Mouse (Mus musculus) limb, embryonic 13.5 days (tissue): ENCODE data around the gene Flt3. TPM values are rescaled to one million over a fixed set of nuclear protein-coding genes. Genes with fewer than 3 reads are reported as not detected.

Experiments
- ATAC-seq: fragments of 200-750 bp; cut with Nextera tagmentation; 2 replicates; pipeline ENCODE4 v1.8.0; 2017; ENCODE audit warnings: low read depth, moderate number of reproducible peaks, moderate TSS enrichment; ENCODE audit not compliant: low FRiP score
- H3K27ac ChIP-seq: fragments of 300-500 bp; sonication (generic); 2 replicates; pipeline ENCODE4 v1.5.1; 2015; ENCODE audit warnings: inconsistent platforms, mild to moderate bottlenecking, moderate library complexity
- H3K27me3 ChIP-seq: fragments of 300-500 bp; sonication (generic); 2 replicates; pipeline ENCODE4 v1.6.1; 2015; ENCODE audit warnings: mild to moderate bottlenecking, inconsistent platforms
- H3K36me3 ChIP-seq: fragments of 300-500 bp; sonication (generic); 2 replicates; pipeline ENCODE4 v1.6.1; 2015; ENCODE audit warnings: inconsistent platforms, mild to moderate bottlenecking, moderate library complexity
- H3K4me1 ChIP-seq: fragments of 300-500 bp; sonication (generic); 2 replicates; pipeline ENCODE4 v1.6.1; 2015; ENCODE audit warnings: inconsistent platforms
- H3K4me2 ChIP-seq: fragments of 300-500 bp; sonication (generic); replicated peaks from 2 replicates; pipeline ENCODE4 v1.6.1; 2015; ENCODE audit warnings: inconsistent platforms, mild to moderate bottlenecking, moderate library complexity
- H3K4me3 ChIP-seq: fragments of 300-500 bp; sonication (generic); 2 replicates; pipeline ENCODE4 v1.5.1; 2015; ENCODE audit warnings: moderate library complexity, mild to moderate bottlenecking, inconsistent platforms
- H3K9ac ChIP-seq: fragments of 300-500 bp; sonication (generic); 2 replicates; pipeline ENCODE4 v1.6.1; 2015; ENCODE audit warnings: mild to moderate bottlenecking, inconsistent platforms
- H3K9me3 ChIP-seq: fragments of 300-500 bp; sonication (generic); 2 replicates; pipeline ENCODE4 v1.6.1; 2016; ENCODE audit warnings: inconsistent platforms
- WGBS: fragments of 180-500 bp; shearing (Covaris S2); methylation state at CpG from one replicate; pipeline ENCODE4 v1.1.7; 2015; 5-methylcytosine and 5-hydroxymethylcytosine counted together
- polyA plus RNA-seq: library from polyadenylated mRNA; unstranded; fragments of >200 nt; fragmentation: Nextera tagmentation; extraction: Ambion mirVana; gene quantifications from 2 replicates; pipeline ENCODE4 v1.2.1, GENCODE M21; 2015

The Flt3 gene
- polyA plus RNA-seq, 1 experiment from 2014 or later, result 0.17 TPM

- no peak overlapping the region for H3K9ac ChIP-seq
Measured at GRCm38 (mm10) chr5:147432927-147433326, 32.6 kb upstream of the Flt3 start.

GRCm38 (mm10) chr5:147430936-147431839 lies 30.9 kb upstream of the Flt3 start:
- Histone ChIP-seq H3K4me2 (peak overlapping the region; percentile 81), H3K4me1 (peaks cover 42% of the 10 kb centered on the region), H3K4me3 (peak overlapping the region; percentile 99), H3K9ac (peak overlapping the region; percentile 98), H3K36me3 (0 out of 2 replicates have a peak, but pooled peaks cover 3% of the 10 kb centered on the region), H3K27me3 (no peaks in the 10 kb centered on the region), H3K27ac (peak overlapping the region; percentile 98), H3K9me3 (no peaks in the 10 kb centered on the region)
- WGBS, result under 1% methylated on average over 44 of the region's 68 CpGs
- ATAC-seq, result peak; percentile 65

More at GRCm38 (mm10) chr5:147432927-147433326, 32.6 kb upstream of the Flt3 start:
- Histone ChIP-seq H3K4me2 (no peak overlapping the region), H3K27me3 (no peaks in the 10 kb centered on the region), H3K4me1 (peaks cover 43% of the 10 kb centered on the region), H3K4me3 (no peak overlapping the region), H3K27ac (no peak overlapping the region), H3K36me3 (0 out of 2 replicates have a peak, but pooled peaks cover 3% of the 10 kb centered on the region), H3K9me3 (no peaks in the 10 kb centered on the region)
- WGBS, result 89% methylated on average over 8 of the region's 8 CpGs
- ATAC-seq, result no peak

- ATAC-seq, result peak; percentile 84
- Histone ChIP-seq H3K9ac (peak overlapping the region; percentile 98), H3K36me3 (0 out of 2 replicates have a peak, but pooled peaks cover 3% of the 10 kb centered on the region), H3K4me2 (peak overlapping the region; percentile 81), H3K4me1 (peaks cover 37% of the 10 kb centered on the region), H3K4me3 (peak overlapping the region; percentile 99), H3K9me3 (no peaks in the 10 kb centered on the region), H3K27ac (peak overlapping the region; percentile 98), H3K27me3 (no peaks in the 10 kb centered on the region)
- WGBS, result 2% methylated on average over 31 of the region's 91 CpGs
Measured at GRCm38 (mm10) chr5:147430361-147430935, 30.2 kb upstream of the Flt3 start.

GRCm38 (mm10) chr5:147429535-147430305 lies 29.4 kb upstream of the Flt3 start, which contains the start of gene Pan3:
Pan3 (plus strand) TSS chr5:147430161.
- ATAC-seq, result peak; percentile 86
- H3K4me1 ChIP-seq, result peaks cover 30% of the 10 kb centered on the region
- H3K36me3 ChIP-seq, result 0 out of 2 replicates have a peak, but pooled peaks cover 3% of the 10 kb centered on the region
- H3K9me3 ChIP-seq, result no peaks in the 10 kb centered on the region
- under 1% methylated on average over 42 of the region's 51 CpGs for WGBS
- peak within 1 kb of the TSS; percentile 99 for H3K4me3 ChIP-seq
- H3K9ac ChIP-seq, result peak within 1 kb of the TSS; percentile 98
- H3K4me2 ChIP-seq, result peak within 1 kb of the TSS; percentile 81
- H3K27ac ChIP-seq, result peak within 1 kb of the TSS; percentile 98
- no peaks in the 10 kb centered on the region for H3K27me3 ChIP-seq

- H3K27ac ChIP-seq, result no peak overlapping the region
- WGBS, result 81% methylated on average over 4 of the region's 4 CpGs
- no peak overlapping the region for H3K4me3 ChIP-seq
- no peaks in the 10 kb centered on the region for H3K36me3 ChIP-seq
- H3K9ac ChIP-seq, result no peak overlapping the region
- no peaks in the 10 kb centered on the region for H3K27me3 ChIP-seq
- H3K4me1 ChIP-seq, result peaks cover 10% of the 10 kb centered on the region
- no peak for ATAC-seq
- no peaks in the 10 kb centered on the region for H3K9me3 ChIP-seq
- no peak overlapping the region for H3K4me2 ChIP-seq
Measured at GRCm38 (mm10) chr5:147426048-147426805, 25.9 kb upstream of the Flt3 start.

- no peak overlapping the region for H3K9ac ChIP-seq
- no peaks in the 10 kb centered on the region for H3K27me3 ChIP-seq
- H3K4me3 ChIP-seq, result no peak overlapping the region
- H3K4me1 ChIP-seq, result peaks cover under 1% of the 10 kb centered on the region
- WGBS, result 48% methylated on average over 6 of the region's 6 CpGs
- no peak overlapping the region for H3K27ac ChIP-seq
- no peak for ATAC-seq
- H3K9me3 ChIP-seq, result no peaks in the 10 kb centered on the region
- no peak overlapping the region for H3K4me2 ChIP-seq
- no peaks in the 10 kb centered on the region for H3K36me3 ChIP-seq
Measured at GRCm38 (mm10) chr5:147423612-147424011, 23.3 kb upstream of the Flt3 start.

GRCm38 (mm10) chr5:147418394-147419121 lies 18.3 kb upstream of the Flt3 start:
- Histone ChIP-seq H3K36me3 (no peaks in the 10 kb centered on the region), H3K9ac (no peak overlapping the region), H3K4me1 (no peaks in the 10 kb centered on the region), H3K9me3 (no peaks in the 10 kb centered on the region), H3K27me3 (no peaks in the 10 kb centered on the region), H3K4me2 (peak overlapping the region; percentile 21; the same call in 1 of the 2 replicates), H3K27ac (no peak overlapping the region), H3K4me3 (no peak overlapping the region)
- no peak for ATAC-seq
- WGBS, result 44% methylated on average over 10 of the region's 10 CpGs

- WGBS, result 91% methylated on average over 1 of the region's 1 CpGs
- Histone ChIP-seq H3K9ac (no peak overlapping the region), H3K4me3 (no peak overlapping the region), H3K4me1 (no peaks in the 10 kb centered on the region), H3K27ac (no peak overlapping the region), H3K9me3 (no peaks in the 10 kb centered on the region), H3K27me3 (no peaks in the 10 kb centered on the region), H3K4me2 (no peak overlapping the region), H3K36me3 (no peaks in the 10 kb centered on the region)
- ATAC-seq, result no peak
Measured at GRCm38 (mm10) chr5:147417986-147418385, 17.7 kb upstream of the Flt3 start.

GRCm38 (mm10) chr5:147410585-147410984 lies 10.3 kb upstream of the Flt3 start:
- Histone ChIP-seq H3K4me1 (no peaks in the 10 kb centered on the region), H3K27ac (no peak overlapping the region), H3K36me3 (no peaks in the 10 kb centered on the region), H3K4me2 (no peak overlapping the region), H3K4me3 (no peak overlapping the region), H3K9ac (no peak overlapping the region), H3K9me3 (no peaks in the 10 kb centered on the region), H3K27me3 (no peaks in the 10 kb centered on the region)
- no peak for ATAC-seq
- WGBS, result 83% methylated on average over 6 of the region's 6 CpGs

GRCm38 (mm10) chr5:147408731-147409130 lies 8.4 kb upstream of the Flt3 start:
- H3K27ac ChIP-seq, result no peak overlapping the region
- H3K36me3 ChIP-seq, result no peaks in the 10 kb centered on the region
- H3K4me3 ChIP-seq, result peak overlapping the region; percentile 22
- no peaks in the 10 kb centered on the region for H3K4me1 ChIP-seq
- no peak overlapping the region for H3K9ac ChIP-seq
- no peaks in the 10 kb centered on the region for H3K9me3 ChIP-seq
- no peaks in the 10 kb centered on the region for H3K27me3 ChIP-seq
- ATAC-seq, result no peak
- WGBS, result 64% methylated on average over 29 of the region's 29 CpGs
- H3K4me2 ChIP-seq, result peak overlapping the region; percentile 39

- no peak for ATAC-seq
- H3K4me2 ChIP-seq, result no peak overlapping the region
- no peak overlapping the region for H3K4me3 ChIP-seq
- H3K27me3 ChIP-seq, result peaks cover 14% of the 10 kb centered on the region
- no peaks in the 10 kb centered on the region for H3K36me3 ChIP-seq
- H3K9ac ChIP-seq, result no peak overlapping the region
- 81% methylated on average over 5 of the region's 5 CpGs for WGBS
- no peak overlapping the region for H3K27ac ChIP-seq
- no peaks in the 10 kb centered on the region for H3K9me3 ChIP-seq
- no peaks in the 10 kb centered on the region for H3K4me1 ChIP-seq
Measured at GRCm38 (mm10) chr5:147406135-147406534, 5.8 kb upstream of the Flt3 start.
